Comparison of ENCODE assay signal across 21 mouse cellular contexts in genomic region chr12:5067590-5067989, GRCm38 (mm10).
DNase-seq lines count a peak whose midpoint lies in the region; ATAC-seq and TF ChIP-seq lines count a peak whose summit lies in the region.
"Had no signal": no experiment of that assay in that cellular context is flagged by ENCODE, and none has a peak within 500 bp of the region (broad histone marks: within the 10 kb centered on the region; RNA-seq: fewer than 3 reads in every experiment).

No protein-coding gene starts in this region.

- no peaks in the 10 kb centered on the region for H3K27me3 ChIP-seq in hindbrain, embryonic 12.5 days
- H3K27me3 ChIP-seq: embryonic facial prominence, embryonic 12.5 days; forebrain, embryonic 12.5 days had no signal

- no peaks in the 10 kb centered on the region for H3K9me3 ChIP-seq in ES-E14 (ENCODE audit: control insufficient read depth, insufficient read depth, low read depth, low read length)
- no peaks in the 10 kb centered on the region for H3K9me3 ChIP-seq in hindbrain, embryonic 12.5 days (replicated peaks)
- H3K9me3 ChIP-seq: embryonic facial prominence, embryonic 10.5 days; embryonic facial prominence, embryonic 12.5 days; forebrain, embryonic 12.5 days had no signal

- no peak for ATAC-seq in hindbrain, embryonic 12.5 days (ENCODE audit: low FRiP score)
- ATAC-seq: activated CD4-positive, CD25-positive, alpha-beta regulatory T cell, adult 4 months; forebrain, embryonic 14.5 days; forebrain, embryonic 16.5 days had no signal

- in situ Hi-C loops in ES-E14 (cut with MboI; ENCODE audit: low sequenced_read_pairs in 2 of 2, unreplicated experiment in 2 of 2): no loop called here

- H3K9ac ChIP-seq in ES-E14 (ENCODE audit: insufficient read depth, low read depth, low read length, poor library complexity, severe bottlenecking): no peak overlapping the region
- H3K9ac ChIP-seq in hindbrain, embryonic 12.5 days: no peak overlapping the region
- H3K9ac ChIP-seq: embryonic facial prominence, embryonic 12.5 days; forebrain, embryonic 12.5 days had no signal

- H3K27ac ChIP-seq in ES-E14 (ENCODE audit: insufficient read depth, low read depth, low read length, poor library complexity, severe bottlenecking): no peak overlapping the region
- no peak overlapping the region for H3K27ac ChIP-seq in hindbrain, embryonic 12.5 days
- H3K27ac ChIP-seq: embryonic facial prominence, embryonic 10.5 days; embryonic facial prominence, embryonic 12.5 days; forebrain, embryonic 12.5 days had no signal

- peak; percentile 23 for DNase-seq in heart, adult 11 months
- no peak for DNase-seq in heart, postnatal 25 days (ENCODE audit: low spot score)
- DNase-seq in ES-E14 (ENCODE audit: low read depth, low spot score) (peak; percentile 54), WW6 (ENCODE audit: low read depth, low spot score) (peak; percentile 36)
- no peak for DNase-seq in ovary, adult 18-20 months (ENCODE audit: low spot score)
- no peak for DNase-seq in left cerebral cortex, postnatal 4 days
- DNase-seq: adrenal gland, adult 8-10 months; adrenal gland, postnatal 14 days; adrenal gland, postnatal 36 days; cerebellum, adult 11-12 months; cerebellum, adult 2 months; cerebellum, adult 9-10 months; cerebellum, postnatal 10 days; cerebellum, postnatal 25 days had no signal

- WGBS in hindbrain, embryonic 12.5 days: 53% methylated on average over 3 of the region's 3 CpGs

- no peak overlapping the region for H3K4me3 ChIP-seq in ES-E14 (ENCODE audit: insufficient read depth in 1 of 2, low read depth in 1 of 2, low read length in 2 of 2, poor library complexity in 1 of 2, severe bottlenecking in 1 of 2)
- H3K4me3 ChIP-seq in hindbrain, embryonic 12.5 days: no peak overlapping the region
- H3K4me3 ChIP-seq: embryonic facial prominence, embryonic 10.5 days; embryonic facial prominence, embryonic 12.5 days; forebrain, embryonic 12.5 days had no signal

- H3K4me1 ChIP-seq in ES-E14 (ENCODE audit: control insufficient read depth in 2 of 2, insufficient read depth in 2 of 2, low read length in 2 of 2, poor library complexity in 1 of 2): peaks cover 3 to 8% of the 10 kb centered on the region in 2 experiments; a peak in 3 of 4 replicates
- no peaks in the 10 kb centered on the region for H3K4me1 ChIP-seq in hindbrain, embryonic 12.5 days
- H3K4me1 ChIP-seq: embryonic facial prominence, embryonic 10.5 days; embryonic facial prominence, embryonic 12.5 days; forebrain, embryonic 12.5 days had no signal

- H3K4me2 ChIP-seq in hindbrain, embryonic 12.5 days (replicated peaks): no peak overlapping the region
- H3K4me2 ChIP-seq: embryonic facial prominence, embryonic 12.5 days; forebrain, embryonic 12.5 days had no signal

- H3K36me3 ChIP-seq in ES-E14 (ENCODE audit: control insufficient read depth, insufficient read depth, low read length, poor library complexity, severe bottlenecking): no peaks in the 10 kb centered on the region
- no peaks in the 10 kb centered on the region for H3K36me3 ChIP-seq in hindbrain, embryonic 12.5 days
- H3K36me3 ChIP-seq: embryonic facial prominence, embryonic 10.5 days; embryonic facial prominence, embryonic 12.5 days; forebrain, embryonic 12.5 days had no signal

- intact Hi-C loops in heart, postnatal 25 days (cut with DNase I): no loop called here
- intact Hi-C loops in left cerebral cortex, postnatal 4 days (cut with DNase I): no loop called here

TF ChIP-seq in ES-E14, 5 proteins besides CTCF, POLR2A, EP300 and RAD21:
- TF ChIP-seq ZC3H11A (IDR thresholded peaks at IDR 0.05; ENCODE audit: borderline replicate concordance, low read depth, low read length) (no peak), ZNF384 (IDR thresholded peaks at IDR 0.05; ENCODE audit: low read depth, low read length) (0 out of 2 replicates have a peak, but pooled peaks have one; percentile 15), HCFC1 (IDR thresholded peaks at IDR 0.05; ENCODE audit: borderline replicate concordance, insufficient read depth, low read length) (no peak), MAFK (IDR thresholded peaks at IDR 0.05; ENCODE audit: insufficient read depth, low read depth, low read length) (no peak)

Comparison
In these comparisons a context has a peak if more than half of its experiments do, and no peak if none do; other contexts are left out.
1. DNase-seq: peak in heart, adult 11 months (single experiment), ES-E14 (single experiment) and WW6 (single experiment); none in heart, postnatal 25 days (single experiment), ovary, adult 18-20 months (single experiment) and left cerebral cortex, postnatal 4 days (single experiment).